Mouse (Mus musculus): Measurements from ENCODE around the gene Tbl1xr1. TPM values are rescaled to one million over a fixed set of nuclear protein-coding genes. Genes with fewer than 3 reads are reported as not detected.
A peak's percentile ranks its signal among the peaks of the same experiment; 100 is the strongest.

The Tbl1xr1 gene
- polyA plus RNA-seq, 1 experiment from 2014 or later, result 10.5 TPM

- H3K9ac ChIP-seq, result no peak overlapping the region
- no peak overlapping the region for H3K4me2 ChIP-seq
- no peaks in the 10 kb centered on the region for H3K36me3 ChIP-seq
- peaks cover 20% of the 10 kb centered on the region; the same call in 1 of the 2 replicates for H3K4me1 ChIP-seq
- 91% methylated on average over 5 of the region's 5 CpGs for WGBS
- no peaks in the 10 kb centered on the region for H3K27me3 ChIP-seq (replicated peaks)
- no peaks in the 10 kb centered on the region for H3K9me3 ChIP-seq
- H3K4me3 ChIP-seq, result no peak overlapping the region
- no peak overlapping the region for H3K27ac ChIP-seq (replicated peaks)
- ATAC-seq (ENCODE audit: extremely low read depth, insufficient number of reproducible peaks, low FRiP score, low TSS enrichment), result no peak
Observed at GRCm38 (mm10) chr3:22173171-22173570, 96.7 kb downstream of the Tbl1xr1 start.

GRCm38 (mm10) chr3:22174232-22174631 is 97.8 kb downstream of the Tbl1xr1 start:
- H3K27me3 ChIP-seq (replicated peaks), result no peaks in the 10 kb centered on the region
- WGBS, result 87% methylated on average over 4 of the region's 4 CpGs
- no peak overlapping the region for H3K4me2 ChIP-seq
- no peak overlapping the region for H3K9ac ChIP-seq
- no peaks in the 10 kb centered on the region for H3K36me3 ChIP-seq
- H3K27ac ChIP-seq (replicated peaks), result no peak overlapping the region
- no peaks in the 10 kb centered on the region for H3K9me3 ChIP-seq
- H3K4me3 ChIP-seq, result no peak overlapping the region
- 0 out of 2 replicates have a peak, but pooled peaks cover 15% of the 10 kb centered on the region for H3K4me1 ChIP-seq
- no peak for ATAC-seq (ENCODE audit: extremely low read depth, insufficient number of reproducible peaks, low FRiP score, low TSS enrichment)

- ATAC-seq (ENCODE audit: extremely low read depth, insufficient number of reproducible peaks, low FRiP score, low TSS enrichment), result no peak
Observed at GRCm38 (mm10) chr3:22180076-22180475, 103.6 kb downstream of the Tbl1xr1 start.

GRCm38 (mm10) chr3:22181026-22181425 is 104.6 kb downstream of the Tbl1xr1 start:
- 91% methylated on average over 2 of the region's 2 CpGs for WGBS
- H3K4me2 ChIP-seq, result no peak overlapping the region

More at GRCm38 (mm10) chr3:22180076-22180475, 103.6 kb downstream of the Tbl1xr1 start:
- no peaks in the 10 kb centered on the region for H3K27me3 ChIP-seq (replicated peaks)
- H3K4me2 ChIP-seq, result no peak overlapping the region
- H3K4me1 ChIP-seq, result 0 out of 2 replicates have a peak, but pooled peaks cover 6% of the 10 kb centered on the region
- H3K9me3 ChIP-seq, result no peaks in the 10 kb centered on the region
- no peak overlapping the region for H3K4me3 ChIP-seq
- no peaks in the 10 kb centered on the region for H3K36me3 ChIP-seq
- WGBS, result 69% methylated on average over 4 of the region's 4 CpGs
- no peak overlapping the region for H3K9ac ChIP-seq
- H3K27ac ChIP-seq (replicated peaks), result no peak overlapping the region

GRCm38 (mm10) chr3:22185265-22185664 is 108.8 kb downstream of the Tbl1xr1 start:
- H3K27ac ChIP-seq (replicated peaks), result no peak overlapping the region
- no peak for ATAC-seq (ENCODE audit: extremely low read depth, insufficient number of reproducible peaks, low FRiP score, low TSS enrichment)
- WGBS, result 90% methylated on average over 4 of the region's 4 CpGs
- H3K9ac ChIP-seq, result no peak overlapping the region
- no peak overlapping the region for H3K4me2 ChIP-seq
- peaks cover 10% of the 10 kb centered on the region for H3K4me1 ChIP-seq
- H3K4me3 ChIP-seq, result no peak overlapping the region
- no peaks in the 10 kb centered on the region for H3K9me3 ChIP-seq
- H3K36me3 ChIP-seq, result peaks cover 12% of the 10 kb centered on the region
- no peaks in the 10 kb centered on the region for H3K27me3 ChIP-seq (replicated peaks)

More at GRCm38 (mm10) chr3:22181026-22181425, 104.6 kb downstream of the Tbl1xr1 start:
- Histone ChIP-seq H3K36me3 (no peaks in the 10 kb centered on the region), H3K9ac (no peak overlapping the region), H3K4me1 (0 out of 2 replicates have a peak, but pooled peaks cover 4% of the 10 kb centered on the region), H3K27me3 (replicated peaks) (no peaks in the 10 kb centered on the region), H3K9me3 (no peaks in the 10 kb centered on the region), H3K4me3 (no peak overlapping the region), H3K27ac (replicated peaks) (no peak overlapping the region)
- no peak for ATAC-seq (ENCODE audit: extremely low read depth, insufficient number of reproducible peaks, low FRiP score, low TSS enrichment)

GRCm38 (mm10) chr3:22190498-22190897 is 114.0 kb downstream of the Tbl1xr1 start:
- no peak for ATAC-seq (ENCODE audit: extremely low read depth, insufficient number of reproducible peaks, low FRiP score, low TSS enrichment)
- H3K36me3 ChIP-seq, result peaks cover 59% of the 10 kb centered on the region
- H3K9ac ChIP-seq, result no peak overlapping the region
- H3K27me3 ChIP-seq (replicated peaks), result no peaks in the 10 kb centered on the region
- H3K27ac ChIP-seq (replicated peaks), result no peak overlapping the region
- H3K9me3 ChIP-seq, result no peaks in the 10 kb centered on the region
- H3K4me2 ChIP-seq, result no peak overlapping the region
- peaks cover 10% of the 10 kb centered on the region for H3K4me1 ChIP-seq
- no peak overlapping the region for H3K4me3 ChIP-seq

GRCm38 (mm10) chr3:22192931-22193330 is 116.5 kb downstream of the Tbl1xr1 start:
- Histone ChIP-seq H3K4me2 (no peak overlapping the region), H3K27ac (replicated peaks) (no peak overlapping the region), H3K4me3 (no peak overlapping the region), H3K9me3 (no peaks in the 10 kb centered on the region), H3K9ac (no peak overlapping the region), H3K4me1 (no peaks in the 10 kb centered on the region), H3K27me3 (replicated peaks) (no peaks in the 10 kb centered on the region), H3K36me3 (peaks cover 82% of the 10 kb centered on the region)
- WGBS, result 93% methylated on average over 5 of the region's 5 CpGs
- no peak for ATAC-seq (ENCODE audit: extremely low read depth, insufficient number of reproducible peaks, low FRiP score, low TSS enrichment)

- H3K27me3 ChIP-seq (replicated peaks), result no peaks in the 10 kb centered on the region
- WGBS, result 76% methylated on average over 7 of the region's 7 CpGs
- no peak for ATAC-seq (ENCODE audit: extremely low read depth, insufficient number of reproducible peaks, low FRiP score, low TSS enrichment)
- H3K4me1 ChIP-seq, result no peaks in the 10 kb centered on the region
- no peak overlapping the region for H3K27ac ChIP-seq (replicated peaks)
- H3K36me3 ChIP-seq, result peaks cover 88% of the 10 kb centered on the region
- no peak overlapping the region for H3K9ac ChIP-seq
- H3K9me3 ChIP-seq, result no peaks in the 10 kb centered on the region
- H3K4me3 ChIP-seq, result no peak overlapping the region
- H3K4me2 ChIP-seq, result no peak overlapping the region
Observed at GRCm38 (mm10) chr3:22194185-22194856, 117.9 kb downstream of the Tbl1xr1 start.

GRCm38 (mm10) chr3:22198802-22199201 is 122.3 kb downstream of the Tbl1xr1 start:
- 72% methylated on average over 1 of the region's 1 CpGs for whole genome bisulfite sequencing
- H3K36me3 ChIP-seq, result peaks cover 90% of the 10 kb centered on the region

GRCm38 (mm10) chr3:22204186-22204585 is 127.7 kb downstream of the Tbl1xr1 start:
- Histone ChIP-seq H3K4me1 (no peaks in the 10 kb centered on the region), H3K27ac (replicated peaks) (no peak overlapping the region), H3K36me3 (peaks cover 75% of the 10 kb centered on the region), H3K9me3 (no peaks in the 10 kb centered on the region), H3K27me3 (replicated peaks) (no peaks in the 10 kb centered on the region), H3K4me2 (no peak overlapping the region), H3K9ac (no peak overlapping the region), H3K4me3 (no peak overlapping the region)
- 96% methylated on average over 3 of the region's 3 CpGs for whole genome bisulfite sequencing
- no peak for ATAC-seq (ENCODE audit: extremely low read depth, insufficient number of reproducible peaks, low FRiP score, low TSS enrichment)

More at GRCm38 (mm10) chr3:22198802-22199201, 122.3 kb downstream of the Tbl1xr1 start:
- Histone ChIP-seq H3K4me2 (no peak overlapping the region), H3K4me1 (no peaks in the 10 kb centered on the region), H3K9me3 (no peaks in the 10 kb centered on the region), H3K27ac (replicated peaks) (no peak overlapping the region), H3K27me3 (replicated peaks) (no peaks in the 10 kb centered on the region), H3K9ac (no peak overlapping the region), H3K4me3 (no peak overlapping the region)
- no peak for ATAC-seq (ENCODE audit: extremely low read depth, insufficient number of reproducible peaks, low FRiP score, low TSS enrichment)

GRCm38 (mm10) chr3:22221557-22221956 is 145.1 kb downstream of the Tbl1xr1 start:
- no peak overlapping the region for H3K4me3 ChIP-seq
- WGBS, result 78% methylated on average over 2 of the region's 2 CpGs
- no peaks in the 10 kb centered on the region for H3K9me3 ChIP-seq
- no peak overlapping the region for H3K9ac ChIP-seq
- 0 out of 2 replicates have a peak, but pooled peaks cover 2% of the 10 kb centered on the region for H3K4me1 ChIP-seq
- H3K27me3 ChIP-seq (replicated peaks), result no peaks in the 10 kb centered on the region
- peaks cover 15% of the 10 kb centered on the region for H3K36me3 ChIP-seq
- ATAC-seq (ENCODE audit: extremely low read depth, insufficient number of reproducible peaks, low FRiP score, low TSS enrichment), result no peak
- H3K4me2 ChIP-seq, result no peak overlapping the region
- no peak overlapping the region for H3K27ac ChIP-seq (replicated peaks)

GRCm38 (mm10) chr3:22222351-22222750 is 145.9 kb downstream of the Tbl1xr1 start:
- H3K36me3 ChIP-seq, result peaks cover 11% of the 10 kb centered on the region
- H3K9me3 ChIP-seq, result no peaks in the 10 kb centered on the region
- no peak overlapping the region for H3K27ac ChIP-seq (replicated peaks)
- 0 out of 2 replicates have a peak, but pooled peaks cover 2% of the 10 kb centered on the region for H3K4me1 ChIP-seq
- H3K27me3 ChIP-seq (replicated peaks), result no peaks in the 10 kb centered on the region
- H3K9ac ChIP-seq, result no peak overlapping the region
- WGBS, result 36% methylated on average over 12 of the region's 12 CpGs
- H3K4me2 ChIP-seq, result peak overlapping the region; percentile 16; the same call in 1 of the 2 replicates
- no peak for ATAC-seq (ENCODE audit: extremely low read depth, insufficient number of reproducible peaks, low FRiP score, low TSS enrichment)
- H3K4me3 ChIP-seq, result no peak overlapping the region

Data from heart, embryonic 13.5 days (tissue).